Mouse (Mus musculus): ENCODE data around the gene Fam177a.
A peak's percentile ranks its signal among the peaks of the same experiment; 100 is the strongest.
"Not testable (repeated sequence)": the region's sequence is repeated elsewhere in the genome, so short reads cannot be mapped to it uniquely, and the experiment has no call there.

Gene Fam177a

GRCm38 (mm10) chr12:55124242-55124641 is at the start of gene Fam177a:
TSS of gene Fam177a (plus strand) at chr12:55124469.
- not testable (repeated sequence) for DNase-seq (ENCODE audit: low spot score)

GRCm38 (mm10) chr12:55075296-55075695 is 49.0 kb upstream of the Fam177a start:
- no peak for DNase-seq (ENCODE audit: low spot score)

- not testable (repeated sequence) for DNase-seq (ENCODE audit: low spot score)
Observed at GRCm38 (mm10) chr12:55078706-55079105, 45.6 kb upstream of the Fam177a start.

- peak; percentile 90 for DNase-seq (ENCODE audit: low spot score)
Observed at GRCm38 (mm10) chr12:55079726-55080600, 44.3 kb upstream of the Fam177a start, which contains the start of the genes 2700097O09Rik and Srp54a. TSS of gene 2700097O09Rik (minus strand) at chr12:55080110. TSS of gene Srp54a (plus strand) at chr12:55080262.

- not testable (repeated sequence) for DNase-seq (ENCODE audit: low spot score)
Observed at GRCm38 (mm10) chr12:55080601-55080942, 43.7 kb upstream of the Fam177a start.

GRCm38 (mm10) chr12:55092127-55092526 is 32.1 kb upstream of the Fam177a start:
- DNase-seq (ENCODE audit: low spot score), result not testable (repeated sequence)

GRCm38 (mm10) chr12:55112616-55113015 is 11.7 kb upstream of the Fam177a start:
- not testable (repeated sequence) for DNase-seq (ENCODE audit: low spot score)

- DNase-seq (ENCODE audit: low spot score), result not testable (repeated sequence)
Observed at GRCm38 (mm10) chr12:55124731-55125130, 462 bp downstream of the Fam177a start.

- not testable (repeated sequence) for DNase-seq (ENCODE audit: low spot score)
Observed at GRCm38 (mm10) chr12:55135540-55135939, 11.3 kb downstream of the Fam177a start.

- not testable (repeated sequence) for DNase-seq (ENCODE audit: low spot score)
Observed at GRCm38 (mm10) chr12:55137859-55138258, 13.6 kb downstream of the Fam177a start.

- DNase-seq (ENCODE audit: low spot score), result not testable (repeated sequence)
Observed at GRCm38 (mm10) chr12:55154559-55155448, 30.5 kb downstream of the Fam177a start, which contains the start of gene Srp54b. TSS of gene Srp54b (plus strand) at chr12:55155104.

- DNase-seq (ENCODE audit: low spot score), result not testable (repeated sequence)
Observed at GRCm38 (mm10) chr12:55155449-55155783, 31.1 kb downstream of the Fam177a start.

GRCm38 (mm10) chr12:55167034-55167557 is 42.8 kb downstream of the Fam177a start:
- DNase-seq (ENCODE audit: low spot score), result not testable (repeated sequence)

GRCm38 (mm10) chr12:55187686-55188085 is 63.4 kb downstream of the Fam177a start:
- not testable (repeated sequence) for DNase-seq (ENCODE audit: low spot score)

GRCm38 (mm10) chr12:55189127-55189526 is 64.9 kb downstream of the Fam177a start:
- DNase-seq (ENCODE audit: low spot score), result not testable (repeated sequence)
